Mouse (Mus musculus) MEL-GATA-1-ER (cell line): ENCODE results near the gene Mchr1.
"Not testable (repeated sequence)": the region's sequence is repeated elsewhere in the genome, so short reads cannot be mapped to it uniquely, and the experiment has no call there.

Source experiments
- DNase-seq: peaks from one replicate; pipeline ENCODE4 v3.0.0-alpha.2; 2012; ENCODE audit warnings: low read depth; ENCODE audit errors: extremely low read depth

Gene Mchr1

GRCm38 (mm10) chr15:81235086-81235920 is at the start of gene Mchr1:
Gene Mchr1, plus strand, starts transcription at chr15:81235499.
- no peak for DNase-seq

- DNase-seq, result no peak
Measured at GRCm38 (mm10) chr15:81189061-81189460, 46.2 kb upstream of the Mchr1 start.

GRCm38 (mm10) chr15:81190011-81190629 is 45.2 kb upstream of the Mchr1 start:
- DNase-seq, result no peak

- peak; percentile 98 for DNase-seq
Measured at GRCm38 (mm10) chr15:81190630-81191178, 44.6 kb upstream of the Mchr1 start, which contains the start of gene Mrtfa. Gene Mrtfa, minus strand, starts transcription at chr15:81190757.

- DNase-seq, result no peak
Measured at GRCm38 (mm10) chr15:81191303-81191702, 44.0 kb upstream of the Mchr1 start.

- DNase-seq, result no peak
Measured at GRCm38 (mm10) chr15:81192316-81192715, 43.0 kb upstream of the Mchr1 start.

- DNase-seq, result no peak
Measured at GRCm38 (mm10) chr15:81192858-81193257, 42.4 kb upstream of the Mchr1 start.

GRCm38 (mm10) chr15:81194791-81195190 is 40.5 kb upstream of the Mchr1 start:
- DNase-seq, result no peak

- no peak for DNase-seq
Measured at GRCm38 (mm10) chr15:81195447-81195846, 39.9 kb upstream of the Mchr1 start.

GRCm38 (mm10) chr15:81197197-81197596 is 38.1 kb upstream of the Mchr1 start:
- no peak for DNase-seq

- no peak for DNase-seq
Measured at GRCm38 (mm10) chr15:81198447-81198846, 36.9 kb upstream of the Mchr1 start.

- DNase-seq, result peak; percentile 44
Measured at GRCm38 (mm10) chr15:81199372-81199959, 35.8 kb upstream of the Mchr1 start.

- DNase-seq, result no peak
Measured at GRCm38 (mm10) chr15:81202462-81202861, 32.8 kb upstream of the Mchr1 start.

- peak; percentile 19 for DNase-seq
Measured at GRCm38 (mm10) chr15:81210496-81210895, 24.8 kb upstream of the Mchr1 start.

GRCm38 (mm10) chr15:81212976-81213375 is 22.3 kb upstream of the Mchr1 start:
- no peak for DNase-seq

GRCm38 (mm10) chr15:81216906-81217653 is 18.2 kb upstream of the Mchr1 start:
- DNase-seq, result no peak

GRCm38 (mm10) chr15:81219054-81219453 is 16.2 kb upstream of the Mchr1 start:
- no peak for DNase-seq

GRCm38 (mm10) chr15:81220051-81220450 is 15.2 kb upstream of the Mchr1 start:
- not testable (repeated sequence) for DNase-seq

- no peak for DNase-seq
Measured at GRCm38 (mm10) chr15:81221446-81221845, 13.9 kb upstream of the Mchr1 start.

GRCm38 (mm10) chr15:81225016-81225415 is 10.3 kb upstream of the Mchr1 start:
- DNase-seq, result no peak

- DNase-seq, result no peak
Measured at GRCm38 (mm10) chr15:81225732-81226131, 9.6 kb upstream of the Mchr1 start.
